Mouse (Mus musculus) G1E-ER4 (cell line): Measurements from ENCODE around the gene Carm1. TPM values are rescaled to one million over a fixed set of nuclear protein-coding genes. Genes with fewer than 3 reads are reported as not detected.

ENCODE experiments used
- GATA1 ChIP-seq: IDR thresholded peaks from one replicate; pipeline ENCODE4 v1.8.0; 2012; ENCODE audit warnings: low read length, inconsistent platforms
- polyA plus RNA-seq: library from polyadenylated mRNA; stranded (reverse); fragments of >175 nt; gene quantifications from 2 replicates; pipeline ENCODE4 v1.2.3, GENCODE M21; 2012

Carm1 gene
- 135 and 151 TPM in 2 replicates for polyA plus RNA-seq

- TF ChIP-seq GATA1: no peak
These were observed at the start of gene Carm1 for GRCm38 (mm10) chr9:21546789-21547074. Gene Carm1 (plus strand): TSS chr9:21546894.

- TF ChIP-seq GATA1: no peak
These were observed 49.6 kb upstream of the Carm1 start for GRCm38 (mm10) chr9:21497050-21497542.

DNA sequence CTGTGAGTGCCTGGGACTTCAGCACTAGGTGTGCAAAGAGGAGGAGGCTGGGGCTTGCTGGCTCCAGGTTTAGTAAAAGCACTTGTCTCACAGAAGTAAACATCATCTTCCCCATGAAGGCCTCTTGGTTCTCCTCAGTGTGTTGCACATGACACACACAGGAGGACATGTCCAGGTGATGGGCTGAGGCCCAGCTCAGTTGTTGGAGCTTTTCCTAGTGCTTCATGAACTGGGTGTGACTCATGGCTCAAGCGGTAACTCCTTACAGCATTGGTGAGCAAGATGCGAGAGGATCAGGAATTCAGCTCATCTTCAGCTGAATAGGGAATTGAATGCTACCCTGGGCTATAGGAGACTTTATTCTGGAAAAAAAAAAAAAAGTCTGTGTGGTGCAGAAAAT is 49.0 kb upstream of the Carm1 start:
- TF ChIP-seq GATA1: no peak

DNA sequence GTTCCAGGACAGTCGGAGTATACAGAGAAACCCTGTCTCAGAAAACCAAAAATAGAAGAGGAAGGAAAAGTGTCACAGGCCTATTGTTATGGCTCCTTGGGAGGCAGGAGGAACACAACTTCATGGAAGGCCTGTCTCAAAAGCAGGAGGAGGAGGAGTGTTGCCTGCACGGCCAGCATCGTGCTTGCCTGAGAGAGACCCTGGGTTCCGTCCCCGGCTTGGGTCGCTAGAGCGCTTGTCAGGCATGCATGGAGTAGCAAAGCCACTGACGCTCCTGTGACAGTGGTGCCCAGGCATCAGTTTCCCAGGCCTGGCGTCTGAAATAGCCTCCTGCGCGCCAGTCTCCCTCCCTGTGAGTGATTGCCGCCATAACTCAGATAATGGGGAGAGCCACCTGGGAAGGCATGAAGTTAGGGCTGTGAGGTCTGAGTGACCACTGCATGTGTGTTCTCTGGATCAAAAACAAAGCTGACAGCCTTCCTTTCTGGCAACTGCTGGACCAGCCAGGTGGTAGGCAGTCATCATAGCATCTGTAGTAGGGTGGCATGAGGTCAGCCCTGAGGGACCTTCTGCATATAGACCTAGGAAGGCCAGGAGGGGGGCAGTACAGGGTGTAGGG is 48.3 kb upstream of the Carm1 start:
- no peak for TF ChIP-seq GATA1

GRCm38 (mm10) chr9:21503352-21503751 is 43.3 kb upstream of the Carm1 start:
- no peak for TF ChIP-seq GATA1

- TF ChIP-seq GATA1: no peak
These were observed 40.9 kb upstream of the Carm1 start for GRCm38 (mm10) chr9:21505767-21506166.

DNA sequence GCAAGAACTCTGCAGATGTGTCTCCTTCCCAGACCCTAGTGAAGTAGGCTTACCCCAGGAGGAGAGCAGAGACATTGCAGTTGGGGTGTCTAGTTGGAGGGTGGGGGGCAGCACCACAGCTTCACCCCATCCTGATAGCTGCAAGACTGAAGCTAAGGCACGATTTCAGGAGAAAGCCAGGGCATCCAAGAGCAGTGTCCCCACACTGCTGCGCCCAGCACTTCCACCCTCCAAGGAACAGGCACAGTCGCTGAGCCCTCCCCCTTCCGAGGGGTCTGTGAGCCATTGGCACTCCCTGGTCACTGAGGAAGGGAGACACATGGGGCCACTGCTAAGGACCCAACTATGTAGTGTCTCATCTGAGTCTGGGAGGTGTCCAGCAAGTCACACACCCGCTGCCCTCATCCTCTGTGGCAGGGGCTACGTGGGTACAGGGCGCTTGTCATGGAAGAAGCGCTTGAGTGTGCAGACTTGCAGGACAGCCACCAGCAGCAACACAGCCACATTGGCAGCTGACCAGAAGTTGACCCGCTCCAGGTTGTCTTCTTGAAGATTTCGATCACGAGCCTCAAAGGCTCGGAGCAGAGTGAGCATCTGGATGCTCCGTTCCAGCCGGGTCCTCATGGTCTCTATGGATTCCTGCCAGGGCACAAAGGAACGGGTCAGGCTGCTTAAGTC is 38.8 kb upstream of the Carm1 start:
- TF ChIP-seq GATA1: no peak

- no peak for TF ChIP-seq GATA1
These were observed 37.8 kb upstream of the Carm1 start for GRCm38 (mm10) chr9:21508871-21509404.

DNA sequence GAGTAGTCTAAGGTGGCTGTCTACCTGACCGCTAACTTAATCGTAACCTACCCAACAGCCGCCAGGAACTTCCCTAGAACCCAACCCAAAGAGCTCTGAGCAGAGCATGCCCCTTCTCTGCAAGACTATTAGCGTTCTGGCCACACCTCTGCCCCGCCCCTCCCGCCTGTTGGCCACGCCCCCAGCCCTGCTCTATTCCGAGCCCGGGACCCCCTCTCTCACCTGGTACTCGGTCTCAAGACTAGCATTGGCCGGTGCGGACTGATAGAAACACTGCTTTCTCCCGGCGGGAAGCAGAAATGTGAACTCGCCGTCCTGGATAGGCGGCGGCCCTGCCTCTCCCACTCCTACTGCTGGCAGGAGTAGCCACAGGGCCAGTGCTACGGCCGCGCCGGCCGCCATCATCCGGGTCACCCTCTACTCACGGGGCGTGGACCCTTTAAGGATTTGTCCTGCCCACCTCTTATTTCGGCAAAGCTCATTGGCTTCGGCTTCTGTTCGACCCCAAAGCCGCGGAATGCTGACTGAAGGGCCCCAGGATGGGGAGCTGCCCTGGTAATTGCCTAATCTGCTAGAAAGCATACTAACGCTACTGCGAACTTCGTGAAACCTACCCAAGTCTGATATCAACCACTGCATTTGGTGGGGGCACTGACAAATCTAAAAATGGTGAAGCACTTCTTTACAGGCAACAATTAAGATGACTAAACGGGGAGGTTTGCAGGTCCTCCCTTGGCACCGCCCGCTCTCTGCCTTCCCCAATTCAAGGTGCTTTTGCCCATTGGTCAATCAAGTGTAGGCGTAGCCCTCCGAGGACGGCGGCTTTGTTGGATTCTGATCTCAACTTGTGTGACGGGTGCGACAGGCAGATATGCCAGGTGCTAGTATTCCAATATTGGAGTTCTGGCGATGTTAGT is 36.7 kb upstream of the Carm1 start, which contains the start of gene Tmed1:
Gene Tmed1 (minus strand): TSS at position 481 of the 917 bp plus-strand sequence.
- TF ChIP-seq GATA1: no peak

DNA sequence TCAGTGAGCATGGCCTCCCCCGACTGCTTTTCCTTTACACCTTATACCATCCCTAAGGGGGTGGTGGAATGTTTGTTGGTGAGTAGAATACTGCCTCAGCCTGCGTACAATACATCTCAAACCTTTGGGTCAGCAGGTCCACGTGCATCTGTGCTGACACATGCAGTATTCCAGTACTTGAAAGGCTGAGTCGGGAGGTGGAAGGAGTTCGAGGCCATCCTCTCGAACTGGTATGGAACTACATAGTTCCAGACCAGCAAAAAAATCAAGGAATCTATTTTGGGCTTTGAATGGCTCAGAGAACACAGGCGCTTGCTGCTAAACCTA is 36.0 kb upstream of the Carm1 start:
- TF ChIP-seq GATA1: no peak

GRCm38 (mm10) chr9:21511052-21511451 is 35.6 kb upstream of the Carm1 start:
- TF ChIP-seq GATA1: no peak

GRCm38 (mm10) chr9:21513466-21513865 is 33.2 kb upstream of the Carm1 start:
- TF ChIP-seq GATA1: no peak

GRCm38 (mm10) chr9:21517947-21518495 is 28.7 kb upstream of the Carm1 start:
- TF ChIP-seq GATA1: no peak

GRCm38 (mm10) chr9:21525142-21525936 is 21.4 kb upstream of the Carm1 start:
- TF ChIP-seq GATA1: no peak

DNA sequence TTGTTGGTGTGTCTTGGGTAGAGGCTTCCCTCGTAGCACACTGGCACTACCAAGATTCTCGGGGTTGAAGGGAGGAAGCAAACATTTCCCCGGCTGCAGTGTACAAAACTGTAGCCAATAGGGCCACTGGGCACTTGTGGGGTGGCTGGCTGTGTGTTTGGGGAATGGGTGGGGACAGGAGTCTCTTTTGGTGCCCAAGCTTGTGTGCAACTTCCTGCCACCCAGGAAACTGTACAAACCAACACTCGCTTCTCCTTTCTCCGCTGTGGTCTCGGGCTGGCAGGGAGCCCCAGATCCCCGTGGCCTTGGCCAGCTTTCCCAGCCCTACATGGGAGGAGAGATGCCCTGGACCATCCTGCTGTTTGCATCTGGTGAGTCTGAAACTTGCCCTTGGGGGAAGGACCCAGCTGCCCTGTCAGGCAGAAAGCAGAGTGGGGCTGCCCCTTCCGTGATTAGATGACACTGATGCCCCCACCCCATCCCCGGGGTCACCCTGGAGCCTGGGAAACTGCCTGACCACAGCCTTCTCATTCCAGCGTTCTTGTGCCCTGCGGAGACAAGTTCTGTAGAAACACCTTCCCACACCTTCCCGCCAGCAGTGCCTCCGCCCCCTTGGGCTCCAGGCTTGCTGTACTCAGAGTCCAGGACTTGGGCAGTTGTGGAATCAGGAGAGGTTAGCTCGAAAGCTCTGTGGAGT is 20.6 kb upstream of the Carm1 start, which contains the start of gene AB124611:
Gene AB124611 (plus strand): TSS at position 240 of the 697 bp plus-strand sequence.
- no peak for TF ChIP-seq GATA1
